Mouse (Mus musculus): ENCODE results near the gene C1s1.
"Not testable (repeated sequence)": the region's sequence is repeated elsewhere in the genome, so short reads cannot be mapped to it uniquely, and the experiment has no call there.

C1s1 gene

GRCm38 (mm10) chr6:124542284-124542683, at the start of gene C1s1:
Gene C1s1 (minus strand): TSS chr6:124542359.
- peak; percentile 2 for DNase-seq

DNA sequence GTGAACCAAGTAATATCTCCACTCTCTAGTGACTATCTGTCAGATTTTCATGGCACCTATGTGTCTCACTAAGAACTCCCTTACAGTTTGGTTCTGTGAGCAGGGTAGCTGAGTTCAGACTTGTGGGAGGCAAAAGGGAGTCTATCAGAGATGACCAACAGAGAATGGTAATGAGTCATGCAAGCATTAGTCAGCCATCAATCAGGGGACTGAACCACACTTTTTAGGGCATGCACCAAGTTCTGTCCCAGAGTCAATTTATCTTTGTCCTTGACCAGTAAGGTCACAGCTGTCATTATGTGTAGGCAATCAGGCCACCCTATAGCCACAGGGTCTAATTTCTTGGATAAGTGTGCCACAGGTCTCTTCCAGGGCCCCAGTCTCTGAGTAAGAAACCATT, 46.6 kb upstream of the C1s1 start:
- DNase-seq, result no peak

GRCm38 (mm10) chr6:124586266-124586665, 44.1 kb upstream of the C1s1 start:
- DNase-seq, result no peak

GRCm38 (mm10) chr6:124585761-124586160, 43.6 kb upstream of the C1s1 start:
- no peak for DNase-seq

- no peak for DNase-seq
These were observed 42.8 kb upstream of the C1s1 start for GRCm38 (mm10) chr6:124584935-124585334.

- no peak for DNase-seq
These were observed 40.1 kb upstream of the C1s1 start for GRCm38 (mm10) chr6:124582231-124582630.

GRCm38 (mm10) chr6:124580155-124580554, 38.0 kb upstream of the C1s1 start:
- DNase-seq, result not testable (repeated sequence)

DNA sequence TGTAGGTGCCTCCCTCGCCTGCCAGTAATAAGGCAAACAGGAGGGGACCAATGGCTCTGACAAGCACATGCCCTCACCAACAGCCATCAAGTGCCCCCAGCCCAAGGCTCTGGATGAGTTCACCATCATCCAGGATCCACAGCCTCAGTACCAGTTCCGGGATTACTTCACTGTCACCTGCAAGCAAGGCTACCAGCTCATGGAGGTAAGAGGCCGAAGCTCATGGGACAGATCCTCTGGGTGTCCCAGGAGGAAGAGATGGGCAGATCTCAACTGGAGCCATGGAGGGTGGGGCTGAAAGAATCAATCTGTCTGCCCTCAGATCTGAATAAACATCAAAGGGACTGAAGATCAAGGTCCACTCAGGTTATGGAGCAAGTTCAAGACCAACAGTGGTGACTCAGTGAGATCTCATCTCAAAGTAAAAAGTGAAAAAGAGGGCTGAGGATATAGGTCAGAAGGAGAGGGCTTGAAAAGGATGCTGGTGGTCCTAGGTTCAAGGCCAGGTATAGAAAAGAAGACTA, 33.1 kb upstream of the C1s1 start:
- DNase-seq, result not testable (repeated sequence)

GRCm38 (mm10) chr6:124570026-124570425, 27.9 kb upstream of the C1s1 start, which contains the start of gene C1rb:
Gene C1rb (plus strand): TSS chr6:124570294.
- peak; percentile 54 for DNase-seq

- not testable (repeated sequence) for DNase-seq
These were observed 19.5 kb upstream of the C1s1 start for GRCm38 (mm10) chr6:124561611-124562010.

DNA sequence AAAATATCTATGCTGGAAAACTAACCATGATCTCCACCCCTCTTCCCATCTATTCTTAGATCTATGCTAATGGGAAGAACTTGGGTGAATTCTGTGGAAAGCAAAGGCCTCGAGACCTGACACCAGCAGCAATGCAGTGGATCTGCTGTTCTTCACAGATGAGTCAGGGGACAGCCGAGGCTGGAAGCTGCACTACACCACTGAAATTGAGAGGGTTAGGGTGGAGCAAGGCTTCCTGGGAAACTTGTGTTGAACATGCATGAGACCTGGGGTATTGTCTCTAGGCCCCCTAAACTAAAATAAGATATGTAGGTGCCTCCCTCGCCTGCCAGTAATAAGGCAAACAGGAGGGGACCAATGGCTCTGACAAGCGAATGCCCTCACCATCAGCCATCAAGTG, 19.0 kb upstream of the C1s1 start:
- not testable (repeated sequence) for DNase-seq

GRCm38 (mm10) chr6:124555956-124556355, 13.8 kb upstream of the C1s1 start:
- DNase-seq, result not testable (repeated sequence)

DNA sequence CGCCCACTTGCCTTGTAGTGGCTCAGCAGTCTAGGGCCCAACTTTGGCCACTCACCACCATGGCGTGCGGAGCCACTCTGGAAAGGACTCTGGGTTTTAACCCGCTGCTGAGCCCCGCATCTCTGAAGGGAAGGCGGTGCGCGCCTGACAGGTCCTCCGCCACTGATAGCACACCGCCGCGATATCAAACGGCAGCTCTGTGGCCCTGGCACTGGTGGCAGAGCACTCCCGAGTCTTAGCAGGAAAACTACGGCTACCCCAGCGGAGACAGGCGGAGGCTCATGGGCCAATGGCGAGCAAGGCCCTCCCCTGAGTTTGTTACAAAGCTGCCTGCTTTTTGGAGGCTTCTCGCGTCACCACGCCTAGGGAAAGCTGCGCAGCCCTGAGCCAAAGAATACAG, 10.6 kb upstream of the C1s1 start:
- no peak for DNase-seq

DNA sequence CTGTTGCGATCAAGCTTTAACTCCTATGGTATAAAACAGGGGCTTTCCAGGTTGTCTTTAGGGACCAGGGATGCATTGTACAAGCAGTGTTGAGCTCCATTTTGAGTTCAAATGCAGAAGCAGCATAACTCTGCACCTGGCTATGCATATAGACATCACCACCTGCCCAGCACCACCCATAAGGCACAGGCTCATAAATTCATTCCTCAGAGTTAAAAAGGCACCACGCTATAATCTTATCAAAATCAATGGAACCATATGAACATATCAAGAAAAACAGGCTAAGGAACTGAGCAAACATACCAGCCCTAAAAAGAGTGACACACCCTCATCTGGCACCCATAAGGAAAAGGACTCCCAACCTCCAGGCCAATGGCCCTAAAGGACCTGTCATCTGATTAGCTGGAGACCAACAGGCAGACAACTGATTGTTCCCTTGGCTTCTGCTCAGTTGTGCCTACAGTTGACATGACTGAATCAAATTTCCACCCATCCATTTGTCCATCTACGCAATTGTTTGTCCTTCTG, 6.9 kb upstream of the C1s1 start:
- DNase-seq, result no peak

- DNase-seq, result not testable (repeated sequence)
These were observed 5.8 kb upstream of the C1s1 start for GRCm38 (mm10) chr6:124547979-124548378.

DNA sequence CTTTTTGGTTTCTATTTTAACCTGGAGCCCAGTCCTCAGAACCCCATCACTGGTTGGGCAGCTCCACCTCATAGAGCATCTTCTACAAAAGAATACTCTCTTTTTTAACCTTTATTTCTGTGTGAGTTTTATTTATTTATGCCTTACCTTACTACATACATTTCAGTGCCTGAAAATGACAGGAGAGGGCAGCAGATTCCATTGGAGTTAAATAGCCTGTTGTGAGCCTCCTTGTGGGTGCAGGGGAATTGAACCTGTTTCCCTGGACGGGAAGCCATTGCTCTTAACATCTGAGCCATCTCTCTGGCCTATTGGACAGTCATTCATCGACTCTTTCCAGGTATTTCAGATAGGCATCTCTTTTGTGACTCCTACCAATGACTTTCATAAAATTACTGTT, 3.3 kb upstream of the C1s1 start:
- DNase-seq, result no peak

DNA sequence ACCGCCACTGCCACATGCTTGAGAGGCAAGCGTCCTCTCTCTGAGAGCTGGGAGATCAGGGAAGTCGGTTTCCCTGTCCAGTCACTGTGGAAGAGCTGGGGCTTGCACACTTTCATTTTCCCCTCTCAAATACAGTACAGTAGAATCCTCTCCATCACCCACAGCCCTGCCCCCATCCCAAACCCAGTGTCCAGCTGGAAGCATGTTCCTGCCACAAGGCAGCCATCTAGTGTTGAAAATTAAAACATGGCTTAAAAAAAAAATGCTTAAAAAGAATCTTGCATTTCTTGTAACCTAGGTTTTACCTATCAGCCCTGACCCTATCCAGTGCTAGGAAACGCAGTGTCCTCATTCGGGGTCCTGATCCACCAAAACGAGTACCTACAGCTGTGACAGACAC, 2.3 kb upstream of the C1s1 start:
- no peak for DNase-seq

DNA sequence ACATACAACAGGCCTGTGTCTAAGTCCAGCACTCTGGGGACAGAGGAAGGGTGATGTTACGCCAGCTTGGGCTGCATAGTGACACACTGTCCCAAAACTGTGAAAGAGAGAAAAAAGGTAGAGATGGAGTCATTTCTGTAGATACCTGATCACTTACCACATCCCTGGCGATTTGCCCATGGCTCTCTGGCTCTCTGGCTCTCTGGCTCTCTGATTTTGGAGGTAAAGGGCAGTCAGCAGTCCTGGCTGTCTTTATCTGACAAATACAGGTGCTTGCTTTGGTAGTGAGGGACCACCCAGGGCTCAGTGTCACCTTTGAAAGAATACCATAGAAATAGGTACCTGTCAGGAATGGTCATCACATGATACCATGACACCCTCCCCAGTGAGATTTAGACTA, 983 bp downstream of the C1s1 start:
- DNase-seq, result not testable (repeated sequence)

DNA sequence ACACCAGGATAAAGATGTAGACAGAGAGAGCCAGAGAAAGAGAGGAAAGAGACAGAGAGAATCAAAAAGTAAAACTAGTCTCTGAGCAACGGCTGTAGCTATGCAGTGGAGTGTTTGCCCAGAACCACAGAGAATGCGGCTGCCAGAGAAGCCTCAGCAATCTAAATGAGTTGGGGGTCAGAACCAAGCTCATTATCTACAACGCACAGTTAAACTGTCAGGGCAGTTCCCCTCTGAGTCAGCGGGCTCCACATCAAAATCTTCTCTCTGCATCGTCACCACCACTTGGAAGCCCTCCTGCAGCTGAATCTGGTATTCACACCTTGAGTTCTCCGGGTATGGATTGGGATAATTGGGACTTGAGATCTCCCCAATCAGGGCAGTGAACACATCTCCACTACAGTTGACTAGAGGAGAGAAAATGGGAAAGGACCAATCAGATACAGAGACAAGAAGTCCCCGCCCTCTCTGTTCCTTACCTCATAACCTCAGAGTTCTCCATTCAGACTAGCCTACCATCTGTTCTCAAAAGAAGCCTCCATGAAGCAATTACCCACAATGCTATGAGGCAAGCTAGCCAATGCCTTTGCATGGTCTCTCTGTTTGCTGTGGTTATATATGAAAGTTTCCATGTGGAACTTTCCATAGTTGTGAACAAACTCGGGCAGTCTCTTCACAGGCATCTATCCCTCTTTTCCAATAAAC, 5.9 kb downstream of the C1s1 start:
- DNase-seq, result not testable (repeated sequence)

DNA sequence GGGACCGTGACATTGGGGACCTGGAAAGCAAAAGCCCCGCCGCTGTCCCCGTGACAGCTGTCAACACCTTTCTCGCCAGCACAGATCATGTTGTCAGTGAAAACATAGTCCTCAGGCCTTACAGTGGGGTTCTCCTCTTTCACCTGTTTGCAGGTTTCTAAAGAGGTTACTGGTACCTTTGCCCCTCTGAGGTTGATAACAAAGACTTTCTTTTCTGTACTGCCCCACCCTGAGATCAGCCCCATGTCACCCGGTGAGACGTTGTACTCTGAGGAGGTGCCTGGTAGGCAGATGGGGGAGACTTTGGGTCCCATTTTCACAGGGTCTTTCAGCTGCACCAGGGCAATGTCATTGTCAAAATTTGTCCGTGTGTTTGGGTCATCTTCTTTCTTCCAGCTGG, 11.1 kb downstream of the C1s1 start:
- no peak for DNase-seq

GRCm38 (mm10) chr6:124527881-124528280, 14.3 kb downstream of the C1s1 start:
- no peak for DNase-seq

- not testable (repeated sequence) for DNase-seq
These were observed 20.1 kb downstream of the C1s1 start for GRCm38 (mm10) chr6:124522082-124522481.

GRCm38 (mm10) chr6:124517733-124518132, 24.4 kb downstream of the C1s1 start:
- not testable (repeated sequence) for DNase-seq

DNA sequence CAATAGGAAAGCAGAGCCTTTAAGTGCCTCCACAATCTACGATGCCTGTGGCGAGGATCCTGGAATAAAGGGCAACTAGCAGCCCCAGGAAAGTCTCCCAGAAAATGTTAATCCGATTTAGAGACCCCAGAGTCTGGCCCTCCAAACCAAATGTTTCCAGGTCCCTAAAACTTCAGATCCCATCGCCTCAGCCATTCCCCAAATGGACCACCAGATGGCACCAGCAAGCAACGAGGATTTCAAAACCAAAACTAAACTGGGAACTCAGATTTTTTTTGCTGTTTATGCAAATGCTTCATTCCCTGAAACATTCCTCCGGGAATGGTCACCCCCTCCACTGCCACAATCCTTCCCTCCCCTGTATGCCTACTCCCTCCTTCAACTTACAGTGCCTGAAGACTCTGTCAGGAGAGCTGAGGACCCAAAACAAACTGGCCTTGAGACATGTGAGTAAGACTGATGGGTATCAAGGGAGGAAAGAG, 29.8 kb downstream of the C1s1 start, which contains the start of gene C1ra:
TSS of gene C1ra (plus strand) at position 51 of the 482 bp plus-strand sequence.
- peak; percentile 43 for DNase-seq
